Mouse (Mus musculus) heart, adult 2 months (tissue): Measurements from ENCODE around the gene Ptpn13.

Experiments used
- CTCF ChIP-seq: fragments of 200-600 bp; IDR thresholded peaks from 2 replicates; pipeline ENCODE4 v1.8.1; 2022; ENCODE audit warnings: antibody characterized with exemption, mild to moderate bottlenecking, moderate library complexity
- EP300 ChIP-seq: fragments of 200-500 bp; IDR thresholded peaks from 2 replicates; pipeline ENCODE4 v1.6.1; 2011; ENCODE audit warnings: low read depth, low read length, control low read depth; ENCODE audit not compliant: insufficient read depth
- POLR2A ChIP-seq: fragments of 200-500 bp; IDR thresholded peaks from 2 replicates; pipeline ENCODE4 v1.6.1; 2011; ENCODE audit warnings: mild to moderate bottlenecking, low read depth, low read length, control low read depth; ENCODE audit not compliant: insufficient read depth

DNA sequence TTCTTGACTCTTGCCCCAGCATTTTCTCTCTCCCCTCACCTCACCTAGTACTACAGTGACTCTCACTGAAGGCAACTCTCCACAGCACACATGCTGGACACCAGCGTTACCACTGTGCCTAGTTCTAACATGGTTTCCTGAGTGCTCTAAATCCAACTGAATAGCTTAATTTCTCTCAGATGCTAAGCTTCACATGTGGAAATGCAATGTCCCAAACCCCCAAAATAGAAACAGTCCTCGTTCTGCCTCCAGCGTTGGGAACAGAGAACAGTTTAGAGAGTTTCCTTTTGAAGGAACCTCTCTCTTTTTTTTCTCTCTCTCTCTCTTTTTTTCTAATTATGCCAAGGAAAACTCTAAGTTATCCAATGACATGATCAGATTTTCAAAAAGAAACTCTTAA, 6.5 kb downstream of the Ptpn13 start:
- TF ChIP-seq CTCF, result 0 out of 2 replicates have a peak, but pooled peaks have one; percentile 9
- no peak for TF ChIP-seq POLR2A
- no peak for TF ChIP-seq EP300
